Mouse (Mus musculus) hindbrain, embryonic 14.5 days (tissue): ENCODE data around the gene Rtl9. TPM values are rescaled to one million over a fixed set of nuclear protein-coding genes. Genes with fewer than 3 reads are reported as not detected.

Experiments
- polyA plus RNA-seq: library from polyadenylated mRNA; unstranded; fragments of >200 nt; fragmentation: Nextera tagmentation; extraction: Ambion mirVana; gene quantifications from 2 replicates; pipeline ENCODE4 v1.2.1, GENCODE M21; 2014

Rtl9 gene
- polyA plus RNA-seq, 1 experiment from 2014 or later: 0.67 TPM

Other genes starting within 250 kb of the Rtl9 start
- 4.5 and 4.7 TPM in 2 replicates for gene Ammecr1, start 132.9 kb upstream of the Rtl9 start, polyA plus RNA-seq